Mouse (Mus musculus): ENCODE data around the gene Pla2g15. TPM values are rescaled to one million over a fixed set of nuclear protein-coding genes. Genes with fewer than 3 reads are reported as not detected.
"Not testable (repeated sequence)": the region's sequence is repeated elsewhere in the genome, so short reads cannot be mapped to it uniquely, and the experiment has no call there.

Pla2g15 gene
- polyA plus RNA-seq, 1 experiment from 2014 or later = 13.7 TPM

- no peak overlapping the region for H3K4me2 ChIP-seq (ENCODE audit: low read depth, low read length)
- H3K27me3 ChIP-seq (ENCODE audit: control insufficient read depth, insufficient read depth, low read length) = no peaks in the 10 kb centered on the region
- H3K27ac ChIP-seq (ENCODE audit: low read length) = no peak overlapping the region
- no peaks in the 10 kb centered on the region for H3K4me1 ChIP-seq (ENCODE audit: control insufficient read depth, insufficient read depth, low read length)
- no peak overlapping the region for H3K4me3 ChIP-seq (replicated peaks; ENCODE audit: low read length)
- 66% methylated on average over 5 of the region's 5 CpGs for WGBS
- ATAC-seq (ENCODE audit: insufficient read depth, low FRiP score) = no peak
- peaks cover 5% of the 10 kb centered on the region; the same call in 1 of the 2 replicates for H3K36me3 ChIP-seq (ENCODE audit: control insufficient read depth, insufficient read depth, low read length)
- H3K9me3 ChIP-seq (replicated peaks; ENCODE audit: control insufficient read depth, low read length) = no peaks in the 10 kb centered on the region
- H3K9ac ChIP-seq (ENCODE audit: low read length) = no peak overlapping the region
Measured at GRCm38 (mm10) chr8:106194062-106194461, 43.9 kb downstream of the Pla2g15 start.

GRCm38 (mm10) chr8:106198741-106199140, 48.5 kb downstream of the Pla2g15 start:
- Histone ChIP-seq H3K9ac (ENCODE audit: low read length) (no peak overlapping the region), H3K36me3 (ENCODE audit: control insufficient read depth, insufficient read depth, low read length) (peaks cover 8% of the 10 kb centered on the region; the same call in 1 of the 2 replicates), H3K9me3 (replicated peaks; ENCODE audit: control insufficient read depth, low read length) (no peaks in the 10 kb centered on the region), H3K4me1 (ENCODE audit: control insufficient read depth, insufficient read depth, low read length) (no peaks in the 10 kb centered on the region), H3K27me3 (ENCODE audit: control insufficient read depth, insufficient read depth, low read length) (no peaks in the 10 kb centered on the region), H3K27ac (ENCODE audit: low read length) (no peak overlapping the region), H3K4me2 (ENCODE audit: low read depth, low read length) (no peak overlapping the region), H3K4me3 (replicated peaks; ENCODE audit: low read length) (no peak overlapping the region)
- peak; percentile 10; the same call in 1 of the 2 replicates for ATAC-seq (ENCODE audit: insufficient read depth, low FRiP score)
- 8% methylated on average over 1 of the region's 1 CpGs for WGBS

GRCm38 (mm10) chr8:106199596-106199995, 49.4 kb downstream of the Pla2g15 start:
- WGBS = 79% methylated on average over 3 of the region's 3 CpGs
- H3K4me2 ChIP-seq (ENCODE audit: low read depth, low read length); H3K27ac ChIP-seq (ENCODE audit: low read length); H3K4me1 ChIP-seq (ENCODE audit: control insufficient read depth, insufficient read depth, low read length); ATAC-seq (ENCODE audit: insufficient read depth, low FRiP score); H3K9ac ChIP-seq (ENCODE audit: low read length); H3K9me3 ChIP-seq (replicated peaks; ENCODE audit: control insufficient read depth, low read length); H3K27me3 ChIP-seq (ENCODE audit: control insufficient read depth, insufficient read depth, low read length); H3K4me3 ChIP-seq (replicated peaks; ENCODE audit: low read length): not testable (repeated sequence)
- H3K36me3 ChIP-seq (ENCODE audit: control insufficient read depth, insufficient read depth, low read length) = peaks cover 13% of the 10 kb centered on the region; the same call in 1 of the 2 replicates

DNA sequence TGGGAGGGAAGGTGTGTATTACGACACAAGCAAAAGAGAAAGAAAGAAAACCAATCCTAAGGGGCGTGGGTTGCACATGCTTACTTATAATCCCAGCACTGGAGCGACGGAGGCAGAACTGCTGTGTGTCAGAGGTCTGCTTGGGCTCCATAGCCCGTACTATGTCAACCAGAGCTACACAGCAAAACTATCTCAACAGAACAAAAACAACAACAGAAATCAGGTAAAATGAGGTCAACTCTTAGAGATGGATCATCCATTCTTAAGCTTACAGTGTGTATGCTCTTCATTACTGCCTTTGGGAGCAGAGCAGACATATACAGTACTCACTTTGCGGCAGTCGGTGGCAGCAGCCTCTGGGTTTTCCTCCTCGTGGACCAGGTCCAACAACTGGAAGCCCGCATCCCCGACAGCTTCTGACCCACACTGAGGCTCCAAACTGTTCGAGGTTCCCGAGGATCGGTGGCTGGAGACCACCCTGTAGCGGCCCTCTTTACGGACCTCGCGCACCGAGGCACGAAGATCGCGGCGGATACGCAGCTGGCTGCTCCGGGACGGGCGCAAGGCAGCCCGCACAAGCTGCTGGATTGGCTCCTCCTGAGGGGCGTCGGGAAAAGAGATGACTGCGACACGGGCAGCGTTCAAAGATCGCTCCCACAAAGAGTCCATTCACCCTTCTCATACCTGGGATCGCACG, 60.0 kb downstream of the Pla2g15 start:
- Histone ChIP-seq H3K9me3 (replicated peaks; ENCODE audit: control insufficient read depth, low read length) (no peaks in the 10 kb centered on the region), H3K27me3 (ENCODE audit: control insufficient read depth, insufficient read depth, low read length) (no peaks in the 10 kb centered on the region), H3K4me1 (ENCODE audit: control insufficient read depth, insufficient read depth, low read length) (peaks cover 8% of the 10 kb centered on the region), H3K4me2 (ENCODE audit: low read depth, low read length) (peak overlapping the region; percentile 85), H3K27ac (ENCODE audit: low read length) (peak overlapping the region; percentile 89), H3K36me3 (ENCODE audit: control insufficient read depth, insufficient read depth, low read length) (peaks cover 6% of the 10 kb centered on the region; the same call in 1 of the 2 replicates), H3K4me3 (replicated peaks; ENCODE audit: low read length) (peak overlapping the region; percentile 96), H3K9ac (ENCODE audit: low read length) (peak overlapping the region; percentile 95)
- WGBS = under 1% methylated on average over 35 of the region's 35 CpGs
- peak; percentile 48 for ATAC-seq (ENCODE audit: insufficient read depth, low FRiP score)

GRCm38 (mm10) chr8:106210821-106211345, 60.7 kb downstream of the Pla2g15 start, which contains the start of the genes Slc7a6os and Prmt7:
Slc7a6os (minus strand) TSS chr8:106210935.
Prmt7 (plus strand) TSS chr8:106210936.
- under 1% methylated on average over 52 of the region's 52 CpGs for WGBS
- peaks cover 6% of the 10 kb centered on the region; the same call in 1 of the 2 replicates for H3K36me3 ChIP-seq (ENCODE audit: control insufficient read depth, insufficient read depth, low read length)
- H3K4me1 ChIP-seq (ENCODE audit: control insufficient read depth, insufficient read depth, low read length) = peaks cover 8% of the 10 kb centered on the region
- H3K4me2 ChIP-seq (ENCODE audit: low read depth, low read length) = peak within 1 kb of the TSS; percentile 85
- H3K27ac ChIP-seq (ENCODE audit: low read length) = peak within 1 kb of the TSS; percentile 89
- ATAC-seq (ENCODE audit: insufficient read depth, low FRiP score) = peak; percentile 99
- H3K4me3 ChIP-seq (replicated peaks; ENCODE audit: low read length) = peak within 1 kb of the TSS; percentile 96
- H3K9ac ChIP-seq (ENCODE audit: low read length) = peak within 1 kb of the TSS; percentile 95
- H3K27me3 ChIP-seq (ENCODE audit: control insufficient read depth, insufficient read depth, low read length) = no peaks in the 10 kb centered on the region
- H3K9me3 ChIP-seq (replicated peaks; ENCODE audit: control insufficient read depth, low read length) = no peaks in the 10 kb centered on the region

DNA sequence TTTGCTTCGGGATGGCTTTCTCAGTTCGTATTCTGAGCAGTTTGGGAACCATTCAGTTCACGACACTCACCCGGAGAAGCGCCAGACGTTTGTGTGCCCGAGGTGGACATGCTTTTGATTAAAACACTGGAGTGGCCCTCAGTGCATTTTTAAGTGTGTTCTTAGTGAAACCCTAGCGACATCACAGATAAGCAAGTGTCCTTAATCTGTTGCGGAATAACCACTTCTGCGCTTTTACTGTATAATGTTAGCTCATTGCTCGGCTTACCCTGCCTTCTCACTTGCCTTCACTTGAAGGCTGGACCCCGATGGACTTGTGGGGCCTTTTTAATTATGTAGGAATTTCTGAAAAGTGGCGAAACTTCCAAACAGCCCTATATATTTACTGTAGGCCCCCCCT, 61.2 kb downstream of the Pla2g15 start:
- Histone ChIP-seq H3K9me3 (replicated peaks; ENCODE audit: control insufficient read depth, low read length) (no peaks in the 10 kb centered on the region), H3K4me2 (ENCODE audit: low read depth, low read length) (peak overlapping the region; percentile 83), H3K9ac (ENCODE audit: low read length) (peak overlapping the region; percentile 95), H3K36me3 (ENCODE audit: control insufficient read depth, insufficient read depth, low read length) (peaks cover 6% of the 10 kb centered on the region; the same call in 1 of the 2 replicates), H3K27ac (ENCODE audit: low read length) (peak overlapping the region; percentile 89), H3K4me3 (replicated peaks; ENCODE audit: low read length) (peak overlapping the region; percentile 96), H3K4me1 (ENCODE audit: control insufficient read depth, insufficient read depth, low read length) (peaks cover 8% of the 10 kb centered on the region), H3K27me3 (ENCODE audit: control insufficient read depth, insufficient read depth, low read length) (no peaks in the 10 kb centered on the region)
- ATAC-seq (ENCODE audit: insufficient read depth, low FRiP score) = no peak
- WGBS = 4% methylated on average over 13 of the region's 13 CpGs

DNA sequence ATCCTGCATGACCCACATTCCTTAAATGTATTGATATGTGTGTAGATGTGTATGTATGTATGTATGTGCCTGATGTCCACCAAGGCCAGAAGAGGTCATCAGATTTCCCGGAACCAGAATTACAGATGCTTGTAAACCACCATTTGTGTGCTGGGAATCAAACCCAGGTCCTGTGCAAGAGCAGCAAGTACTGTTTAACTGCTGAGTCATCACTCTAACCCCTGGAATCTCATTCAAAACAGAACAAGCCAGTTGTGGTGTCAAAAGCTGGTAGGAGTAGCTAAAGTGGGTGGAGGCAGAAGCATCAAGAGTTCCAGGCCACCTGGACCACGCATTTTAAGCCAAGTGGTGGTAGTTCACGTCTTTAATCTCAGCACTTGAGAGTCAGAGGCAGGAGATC, 63.8 kb downstream of the Pla2g15 start:
- H3K36me3 ChIP-seq (ENCODE audit: control insufficient read depth, insufficient read depth, low read length) = peaks cover 10% of the 10 kb centered on the region; the same call in 1 of the 2 replicates
- no peak overlapping the region for H3K4me3 ChIP-seq (replicated peaks; ENCODE audit: low read length)
- H3K27ac ChIP-seq (ENCODE audit: low read length) = no peak overlapping the region
- H3K4me1 ChIP-seq (ENCODE audit: control insufficient read depth, insufficient read depth, low read length) = peaks cover 8% of the 10 kb centered on the region
- H3K4me2 ChIP-seq (ENCODE audit: low read depth, low read length) = no peak overlapping the region
- WGBS = 90% methylated on average over 3 of the region's 3 CpGs
- H3K9ac ChIP-seq (ENCODE audit: low read length) = no peak overlapping the region
- no peaks in the 10 kb centered on the region for H3K27me3 ChIP-seq (ENCODE audit: control insufficient read depth, insufficient read depth, low read length)
- ATAC-seq (ENCODE audit: insufficient read depth, low FRiP score) = no peak
- H3K9me3 ChIP-seq (replicated peaks; ENCODE audit: control insufficient read depth, low read length) = no peaks in the 10 kb centered on the region

Other genes starting within 250 kb of the Pla2g15 start
- 30.4 and 33.1 TPM in 2 replicates for gene Pskh1, start 250.0 kb upstream of the Pla2g15 start, polyA plus RNA-seq (2015; fragmentation: Nextera tagmentation; extraction: Ambion mirVana)
- gene Ctrl, start 216.5 kb upstream of the Pla2g15 start, polyA plus RNA-seq (2015; fragmentation: Nextera tagmentation; extraction: Ambion mirVana) = 3.9 and 5.9 TPM in 2 replicates
- gene Psmb10, start 212.0 kb upstream of the Pla2g15 start, polyA plus RNA-seq (2015; fragmentation: Nextera tagmentation; extraction: Ambion mirVana) = 55.0 and 59.5 TPM in 2 replicates
- 4.2 and 5.0 TPM in 2 replicates for gene Lcat, start 207.0 kb upstream of the Pla2g15 start, polyA plus RNA-seq (2015; fragmentation: Nextera tagmentation; extraction: Ambion mirVana)
- gene Slc12a4, start 184.3 kb upstream of the Pla2g15 start, polyA plus RNA-seq (2015; fragmentation: Nextera tagmentation; extraction: Ambion mirVana) = 35.4 and 44.9 TPM in 2 replicates
- gene Dpep3, start 171.0 kb upstream of the Pla2g15 start, polyA plus RNA-seq (2015; fragmentation: Nextera tagmentation; extraction: Ambion mirVana) = not detected in 2 replicates
- 18.3 and 18.5 TPM in 2 replicates for gene Dus2, start 159.1 kb upstream of the Pla2g15 start, polyA plus RNA-seq (2015; fragmentation: Nextera tagmentation; extraction: Ambion mirVana)
- gene Dpep2nb, start 144.4 kb upstream of the Pla2g15 start, polyA plus RNA-seq (2015; fragmentation: Nextera tagmentation; extraction: Ambion mirVana) = not detected in 2 replicates
- 14.8 and 16.5 TPM in 2 replicates for gene Ddx28, start 138.5 kb upstream of the Pla2g15 start, polyA plus RNA-seq (2015; fragmentation: Nextera tagmentation; extraction: Ambion mirVana)
- gene Nfatc3, start 91.6 kb upstream of the Pla2g15 start, polyA plus RNA-seq (2015; fragmentation: Nextera tagmentation; extraction: Ambion mirVana) = 4.7 and 5.3 TPM in 2 replicates
- 62.6 and 82.5 TPM in 2 replicates for gene Esrp2, start 13.4 kb upstream of the Pla2g15 start, polyA plus RNA-seq (2015; fragmentation: Nextera tagmentation; extraction: Ambion mirVana)
- gene Slc7a6, start 18.5 kb downstream of the Pla2g15 start, polyA plus RNA-seq (2015; fragmentation: Nextera tagmentation; extraction: Ambion mirVana) = 28.7 and 33.2 TPM in 2 replicates
- 25.5 and 26.3 TPM in 2 replicates for gene Slc7a6os, start 60.5 kb downstream of the Pla2g15 start, polyA plus RNA-seq (2015; fragmentation: Nextera tagmentation; extraction: Ambion mirVana)
- gene Prmt7, start 60.5 kb downstream of the Pla2g15 start, polyA plus RNA-seq (2015; fragmentation: Nextera tagmentation; extraction: Ambion mirVana) = 43.8 and 44.7 TPM in 2 replicates
- 24.5 and 30.8 TPM in 2 replicates for gene Smpd3, start 187.6 kb downstream of the Pla2g15 start, polyA plus RNA-seq (2015; fragmentation: Nextera tagmentation; extraction: Ambion mirVana)